Mouse (Mus musculus) adrenal gland, adult 8-10 months (tissue): ENCODE results near the gene Fam20b. TPM values are rescaled to one million over a fixed set of nuclear protein-coding genes. Genes with fewer than 3 reads are reported as not detected.

Experiments
- DNase-seq: peaks from one replicate; pipeline ENCODE4 v3.0.0; 2022
- total RNA-seq, 4 experiments: library from RNA; stranded (reverse); gene quantifications; 2 replicates each; pipeline ENCODE4 v1.2.4; 2022

Gene Fam20b
- total RNA-seq, 4 experiments from 2014 or later = 56.3 to 71.2 (median 61.2) TPM

- DNase-seq = no peak
These were observed 8.6 kb upstream of the Fam20b start for GRCm38 (mm10) chr1:156727234-156728108.

GRCm38 (mm10) chr1:156722089-156722488, 3.2 kb upstream of the Fam20b start:
- DNase-seq = no peak

GRCm38 (mm10) chr1:156720046-156720445, 1.2 kb upstream of the Fam20b start:
- DNase-seq = no peak

GRCm38 (mm10) chr1:156718286-156718949, 468 bp downstream of the Fam20b start:
- DNase-seq = peak; percentile 39

- no peak for DNase-seq
These were observed 1.1 kb downstream of the Fam20b start for GRCm38 (mm10) chr1:156717751-156718285.

- no peak for DNase-seq
These were observed 2.2 kb downstream of the Fam20b start for GRCm38 (mm10) chr1:156716681-156717080.

- no peak for DNase-seq
These were observed 8.3 kb downstream of the Fam20b start for GRCm38 (mm10) chr1:156710472-156711098.

- no peak for DNase-seq
These were observed 10.2 kb downstream of the Fam20b start for GRCm38 (mm10) chr1:156708672-156709071.

- DNase-seq = no peak
These were observed 13.1 kb downstream of the Fam20b start for GRCm38 (mm10) chr1:156705696-156706285.

GRCm38 (mm10) chr1:156703444-156703843, 15.4 kb downstream of the Fam20b start:
- DNase-seq = no peak

GRCm38 (mm10) chr1:156702151-156702550, 16.7 kb downstream of the Fam20b start:
- DNase-seq = no peak

GRCm38 (mm10) chr1:156686025-156686661, 32.7 kb downstream of the Fam20b start:
- no peak for DNase-seq

- no peak for DNase-seq
These were observed 39.3 kb downstream of the Fam20b start for GRCm38 (mm10) chr1:156679599-156679998.

- DNase-seq = no peak
These were observed 41.7 kb downstream of the Fam20b start for GRCm38 (mm10) chr1:156677230-156677629.

- DNase-seq = no peak
These were observed 42.3 kb downstream of the Fam20b start for GRCm38 (mm10) chr1:156676596-156676995.

GRCm38 (mm10) chr1:156676171-156676570, 42.7 kb downstream of the Fam20b start:
- no peak for DNase-seq

- DNase-seq = peak; percentile 80
These were observed 44.5 kb downstream of the Fam20b start, which contains the start of gene Tor3a for GRCm38 (mm10) chr1:156674195-156675000. Tor3a (minus strand) TSS chr1:156674356.

- DNase-seq = no peak
These were observed 45.3 kb downstream of the Fam20b start for GRCm38 (mm10) chr1:156673476-156674194.

GRCm38 (mm10) chr1:156672720-156673475, 46.0 kb downstream of the Fam20b start:
- DNase-seq = no peak

- DNase-seq = no peak
These were observed 47.0 kb downstream of the Fam20b start for GRCm38 (mm10) chr1:156671921-156672320.
